Mouse (Mus musculus): ENCODE results near the gene Kdsr.

The Kdsr gene
- long read RNA-seq, experiment 1, full-length matches to known transcripts, result 17 of 26 reads
- long read RNA-seq, experiment 1, partial matches to known transcripts, result 2 of 26 reads
- long read RNA-seq, experiment 1, other reads (novel, unspliced or antisense), result 7 of 26 reads
- long read RNA-seq, experiment 2, full-length matches to known transcripts, result 9 of 14 reads
- long read RNA-seq, experiment 2, partial matches to known transcripts, result 1 of 14 reads
- long read RNA-seq, experiment 2, other reads (novel, unspliced or antisense), result 4 of 14 reads

DNA sequence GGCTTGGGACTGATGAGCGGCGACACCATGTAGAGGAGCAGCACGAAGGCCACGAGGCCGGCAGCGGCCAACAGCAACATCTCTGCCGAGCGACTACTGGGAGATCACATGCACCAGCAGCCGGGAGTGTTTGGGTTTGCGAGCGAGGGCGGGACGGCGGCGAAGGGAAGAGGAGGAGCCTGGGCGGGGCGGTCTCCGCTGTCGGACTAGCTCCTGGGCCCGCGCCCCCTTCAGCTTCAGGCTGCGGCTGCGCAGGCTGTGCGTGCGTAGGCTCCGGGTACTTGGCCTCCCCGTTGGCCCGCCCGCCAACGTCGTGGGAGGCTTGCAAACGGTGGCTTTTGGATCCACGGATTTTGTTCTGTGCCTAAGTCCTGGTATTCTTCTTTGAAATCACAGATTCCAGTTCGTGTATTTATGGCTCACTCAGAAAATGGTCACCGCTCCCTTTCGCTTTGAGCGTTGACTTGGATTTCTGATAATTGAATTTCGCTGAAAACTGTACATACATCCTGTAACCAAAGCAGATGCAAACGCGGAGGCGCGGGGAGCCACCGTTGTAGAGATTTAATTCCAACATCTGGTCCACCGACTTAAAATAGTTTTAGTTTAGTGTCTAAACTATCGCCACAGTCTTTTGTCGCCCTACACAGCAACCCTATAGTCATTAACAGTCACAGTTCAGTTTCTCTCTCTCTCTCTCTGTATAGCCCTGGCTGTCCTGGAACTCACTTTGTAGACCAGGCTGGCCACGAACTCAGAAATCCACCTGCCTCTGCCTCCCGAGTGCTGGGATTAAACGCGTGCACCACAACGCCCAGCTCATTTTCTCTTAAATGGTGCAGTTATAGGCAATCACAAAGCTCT, at the start of gene Kdsr:
TSS of gene Kdsr (minus strand) at position 156 of the 864 bp plus-strand sequence.
- intact Hi-C loops (cut with DNase I), result loop anchor here (5.0 kb wide), 1 partner anchor 37 kb away; the partner anchor contains the start of gene Vps4b

DNA sequence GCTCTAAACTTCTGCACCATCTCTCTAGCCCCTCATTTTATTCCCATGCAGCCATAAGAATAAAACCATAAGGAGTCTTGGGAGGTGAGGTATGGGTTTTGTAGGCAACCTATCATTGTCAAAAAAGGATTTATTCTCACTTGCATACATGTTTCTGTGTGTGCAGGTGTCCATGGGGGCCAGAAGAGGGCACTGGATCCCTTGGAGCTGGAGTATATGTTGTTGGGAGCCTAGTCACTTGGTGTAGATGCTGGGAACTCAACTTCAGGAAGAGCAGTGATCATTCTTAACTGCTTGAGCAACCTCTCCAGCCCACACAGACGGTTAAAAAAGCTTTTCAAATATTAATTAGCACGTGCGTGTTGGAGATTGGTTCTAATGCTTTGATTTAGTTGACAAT, 40.4 kb upstream of the Kdsr start:
- intact Hi-C loops (cut with DNase I), result loop anchor here (5.0 kb wide), 1 partner anchor 38 kb away; no protein-coding TSS in a partner anchor

DNA sequence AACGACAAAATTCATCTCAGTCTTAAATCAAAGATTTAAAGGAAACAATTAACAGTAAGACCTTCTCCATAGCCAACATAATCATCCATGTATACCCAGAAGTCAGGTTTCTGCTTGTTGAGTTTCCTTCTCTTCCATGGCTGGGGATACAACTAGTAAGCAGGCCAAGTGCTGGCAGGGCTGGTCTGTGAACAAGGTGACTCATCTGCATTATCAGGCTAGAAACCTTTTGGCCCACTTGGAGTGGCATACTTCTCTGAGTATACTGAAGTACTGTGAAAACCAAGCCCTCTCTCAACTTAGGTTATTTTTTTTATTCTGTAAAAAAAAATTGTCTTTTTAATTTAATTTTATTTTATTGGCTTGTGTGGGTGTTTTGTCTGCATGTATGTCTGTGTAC, 39.9 kb upstream of the Kdsr start:
- intact Hi-C loops (cut with DNase I), result loop anchor here (5.0 kb wide), 1 partner anchor 37 kb away; no protein-coding TSS in a partner anchor

DNA sequence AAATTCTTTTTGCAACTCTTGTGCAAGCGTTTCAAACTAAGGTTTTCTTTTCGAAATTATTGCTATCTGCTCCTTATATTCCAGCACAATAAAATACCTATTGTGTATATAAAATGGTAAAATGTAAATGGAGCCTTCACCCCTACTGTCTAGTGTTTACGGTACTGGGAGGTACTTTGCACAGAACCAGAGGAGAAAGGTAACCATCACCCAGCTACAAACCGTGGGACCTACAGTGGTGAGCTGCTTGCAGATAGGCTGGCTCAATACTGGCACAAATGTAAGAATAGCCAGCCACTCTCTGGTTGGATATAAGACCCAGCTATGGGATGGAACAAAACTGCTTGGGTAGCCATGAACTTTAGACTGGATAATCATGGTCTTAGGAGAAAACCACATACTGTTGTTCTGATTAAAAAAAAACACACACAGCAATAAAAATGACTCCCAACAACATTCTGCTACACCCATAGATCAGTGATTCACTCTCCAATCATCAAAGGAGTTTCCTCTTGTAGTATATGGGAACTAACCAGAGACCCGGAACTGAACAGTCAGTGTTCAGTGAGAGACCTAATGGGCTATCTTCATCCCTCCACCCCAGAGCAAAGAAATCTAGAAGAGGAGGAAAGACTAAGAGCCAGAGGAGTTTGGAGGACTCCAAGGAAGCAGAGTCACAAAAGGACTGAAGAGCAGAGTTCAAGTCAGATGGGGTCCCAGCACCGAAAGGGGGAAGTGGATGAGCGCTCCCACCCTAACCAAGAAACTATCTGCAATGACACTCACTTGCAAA, 37.7 kb upstream of the Kdsr start:
- intact Hi-C loops (cut with DNase I), result loop anchor here (5.0 kb wide), 1 partner anchor 35 kb away; no protein-coding TSS in a partner anchor

DNA sequence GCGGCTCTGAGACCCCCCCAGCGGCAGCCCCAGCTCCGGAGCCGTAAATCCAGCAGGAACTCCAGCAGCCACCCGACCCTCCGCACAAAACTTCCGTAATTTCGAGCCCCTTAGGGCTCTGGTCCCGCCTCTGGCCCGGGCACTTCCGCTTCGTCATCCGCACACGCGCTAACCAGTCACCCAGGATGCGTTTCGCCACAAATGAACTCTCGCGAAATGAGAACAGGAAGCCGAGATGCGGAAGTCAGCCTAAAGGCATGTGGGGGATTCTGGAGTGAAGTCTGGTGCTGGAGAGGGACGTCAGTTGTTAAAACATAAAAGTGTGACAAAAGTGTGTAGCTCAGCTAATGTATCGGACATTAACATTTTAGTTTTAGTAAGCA, 37.0 kb upstream of the Kdsr start, which contains the start of gene Vps4b:
TSS of gene Vps4b (minus strand) at position 187 of the 383 bp plus-strand sequence.
- intact Hi-C loops (cut with DNase I), result loop anchor here (5.0 kb wide), 1 partner anchor 34 kb away; no protein-coding TSS in a partner anchor

GRCm38 (mm10) chr1:106795634-106796541, 36.4 kb upstream of the Kdsr start:
- intact Hi-C loops (cut with DNase I), result loop anchor here (5.0 kb wide), 1 partner anchor 34 kb away; no protein-coding TSS in a partner anchor

GRCm38 (mm10) chr1:106774896-106775295, 15.4 kb upstream of the Kdsr start:
- intact Hi-C loops (cut with DNase I), result no loop called here

DNA sequence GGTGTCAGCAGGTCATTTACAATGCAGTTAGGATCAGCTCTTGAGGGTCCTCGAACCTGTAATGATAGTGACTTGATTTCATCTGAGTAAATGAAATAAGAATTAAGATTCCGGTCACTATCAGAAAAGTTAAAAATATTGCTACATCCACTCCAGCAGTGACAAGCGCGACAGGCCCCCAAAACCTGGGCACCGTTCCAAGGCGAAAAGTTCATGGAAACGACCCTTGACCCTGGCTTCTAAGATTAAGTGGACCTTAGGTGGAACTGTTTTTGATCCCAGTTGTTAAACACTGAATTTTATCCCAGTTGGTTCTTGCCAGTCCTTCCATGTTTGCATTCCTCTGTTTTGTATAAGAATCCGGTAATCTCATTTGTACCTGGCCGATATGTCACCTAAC, 14.6 kb upstream of the Kdsr start:
- intact Hi-C loops (cut with DNase I), result no loop called here

GRCm38 (mm10) chr1:106768773-106769172, 9.2 kb upstream of the Kdsr start:
- intact Hi-C loops (cut with DNase I), result no loop called here

GRCm38 (mm10) chr1:106765771-106766170, 6.2 kb upstream of the Kdsr start:
- intact Hi-C loops (cut with DNase I), result no loop called here

- intact Hi-C loops (cut with DNase I), result loop anchor here (5.0 kb wide), 1 partner anchor 32 kb away; the partner anchor contains the start of gene Vps4b
These were observed 5.3 kb upstream of the Kdsr start for GRCm38 (mm10) chr1:106764846-106765245.

DNA sequence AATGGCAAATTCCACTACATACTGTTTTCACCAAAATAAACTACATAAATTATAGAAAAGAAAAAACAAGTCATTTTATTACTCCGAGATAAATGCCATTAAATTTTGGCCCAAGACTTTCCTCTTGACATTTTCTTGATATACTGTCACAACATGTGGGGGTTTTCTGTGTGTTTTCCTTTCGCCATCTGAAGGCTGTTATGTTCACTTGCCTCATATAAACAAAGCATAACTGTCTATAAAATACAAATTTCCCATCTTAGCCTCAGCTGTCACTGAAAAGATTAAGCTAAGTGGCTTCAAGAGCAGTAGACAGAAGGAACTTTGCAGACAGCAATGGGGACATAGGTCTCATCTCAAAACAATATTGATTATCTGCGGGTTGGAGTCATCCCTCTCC, 4.8 kb upstream of the Kdsr start:
- intact Hi-C loops (cut with DNase I), result loop anchor here (5.0 kb wide), 1 partner anchor 33 kb away; the partner anchor contains the start of gene Vps4b

GRCm38 (mm10) chr1:106760750-106761149, 1.2 kb upstream of the Kdsr start:
- intact Hi-C loops (cut with DNase I), result loop anchor here (5.0 kb wide), 1 partner anchor 37 kb away; the partner anchor contains the start of gene Vps4b

DNA sequence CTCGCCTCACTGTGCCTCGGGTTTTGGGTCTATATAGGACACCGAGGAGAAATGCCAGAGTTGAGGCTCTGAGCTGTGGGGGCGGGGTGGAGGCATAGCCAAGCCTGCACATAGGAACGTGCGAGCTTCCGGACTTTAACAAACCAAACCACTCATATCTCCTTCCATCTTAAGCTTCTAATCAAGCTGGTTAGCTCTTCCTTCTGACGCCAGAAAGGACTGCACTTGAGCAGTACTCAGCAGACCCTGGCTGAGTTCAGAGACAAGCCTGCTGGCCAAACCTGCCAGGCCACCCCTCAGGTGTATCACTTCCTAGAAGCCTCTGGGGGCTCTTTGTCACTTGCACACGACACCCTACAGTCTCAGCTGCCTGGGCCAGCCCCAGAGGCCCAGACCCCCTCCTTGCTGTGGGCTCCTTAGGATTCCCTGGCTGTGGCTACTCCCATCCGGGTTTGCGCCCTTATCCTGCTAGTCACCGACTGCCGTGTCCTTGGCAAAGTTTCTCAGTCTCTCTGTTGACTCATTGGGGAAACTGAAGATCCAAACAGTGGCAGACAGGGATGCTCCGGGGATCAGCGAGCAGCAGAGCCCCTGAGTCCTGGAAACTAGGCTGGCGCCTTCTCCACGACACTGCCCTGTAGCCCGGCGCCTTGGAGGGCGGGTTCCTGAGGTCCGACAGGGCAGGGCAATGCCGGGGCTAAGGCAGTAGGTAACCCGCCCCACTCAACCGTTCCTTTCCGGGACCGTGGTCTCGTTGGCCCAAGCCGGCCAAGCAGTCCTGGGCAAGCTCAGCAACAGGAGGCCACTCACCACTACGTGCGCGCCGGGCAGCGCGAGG, 574 bp downstream of the Kdsr start:
- intact Hi-C loops (cut with DNase I), result no loop called here

GRCm38 (mm10) chr1:106756633-106757032, 2.9 kb downstream of the Kdsr start:
- intact Hi-C loops (cut with DNase I), result no loop called here

DNA sequence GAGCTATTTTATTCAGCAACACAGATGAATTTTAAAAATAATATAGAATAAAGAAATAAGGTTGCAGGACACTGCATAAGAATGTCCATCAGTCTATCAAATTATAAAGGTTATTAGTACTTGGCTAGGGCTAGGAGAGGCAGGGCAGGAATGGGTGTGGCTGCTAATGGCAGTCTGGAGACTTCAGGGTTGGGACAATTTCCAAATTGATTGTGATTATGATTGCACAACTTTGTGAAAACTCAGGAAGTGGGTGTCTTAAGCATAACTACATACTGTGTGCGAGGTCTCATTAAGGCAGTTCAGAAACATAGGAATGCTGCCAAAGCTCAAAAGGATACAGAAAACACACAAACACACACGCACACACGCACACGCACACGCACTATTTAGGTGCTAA, 7.5 kb downstream of the Kdsr start:
- intact Hi-C loops (cut with DNase I), result no loop called here

- intact Hi-C loops (cut with DNase I), result no loop called here
These were observed 8.9 kb downstream of the Kdsr start for GRCm38 (mm10) chr1:106750656-106751055.

DNA sequence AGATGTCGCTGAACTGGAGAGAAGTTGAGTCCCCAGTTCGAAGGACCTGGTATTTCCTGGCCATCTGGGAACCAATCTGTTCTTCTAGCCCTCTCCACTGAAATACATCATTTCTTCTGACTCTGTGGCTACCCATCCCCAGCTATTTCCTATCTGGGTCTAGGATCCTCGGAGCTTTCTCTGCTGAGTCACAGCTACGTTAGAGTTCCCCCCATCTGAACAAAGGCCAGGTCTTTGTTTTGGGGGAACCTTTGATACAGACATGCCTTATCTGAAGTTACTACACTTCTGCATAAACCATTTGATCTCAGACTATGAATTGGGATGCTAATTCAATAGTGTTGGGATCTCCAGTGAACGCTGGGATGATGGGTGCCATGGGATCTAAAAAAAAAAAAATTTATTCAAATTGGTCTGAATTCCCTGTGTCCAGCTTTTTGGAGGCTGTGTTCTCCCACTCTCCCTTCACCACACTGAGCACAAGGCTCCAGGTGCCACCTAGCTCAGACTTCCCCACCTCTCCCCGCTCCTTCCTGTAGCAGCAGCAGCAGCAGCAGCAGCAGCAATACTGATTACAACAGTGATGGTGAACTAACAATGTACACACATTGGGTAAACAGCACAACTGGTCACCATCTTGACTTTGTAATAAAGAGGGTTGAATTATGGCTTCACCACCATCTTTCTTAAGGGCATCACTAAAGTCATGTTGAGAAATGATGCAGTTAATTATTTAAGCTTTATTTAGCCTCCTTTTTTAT, 10.8 kb downstream of the Kdsr start:
- intact Hi-C loops (cut with DNase I), result no loop called here
